Mouse (Mus musculus) cerebellum, adult 9-11 months (tissue): Measurements from ENCODE around the gene Snd1.
A peak's percentile ranks its signal among the peaks of the same experiment; 100 is the strongest.

Experiments
- DNase-seq: peaks from one replicate; pipeline ENCODE4 v3.0.0; 2022

The Snd1 gene

GRCm38 (mm10) chr6:28819509-28820358, 344.8 kb downstream of the Snd1 start:
- DNase-seq: no peak

DNA sequence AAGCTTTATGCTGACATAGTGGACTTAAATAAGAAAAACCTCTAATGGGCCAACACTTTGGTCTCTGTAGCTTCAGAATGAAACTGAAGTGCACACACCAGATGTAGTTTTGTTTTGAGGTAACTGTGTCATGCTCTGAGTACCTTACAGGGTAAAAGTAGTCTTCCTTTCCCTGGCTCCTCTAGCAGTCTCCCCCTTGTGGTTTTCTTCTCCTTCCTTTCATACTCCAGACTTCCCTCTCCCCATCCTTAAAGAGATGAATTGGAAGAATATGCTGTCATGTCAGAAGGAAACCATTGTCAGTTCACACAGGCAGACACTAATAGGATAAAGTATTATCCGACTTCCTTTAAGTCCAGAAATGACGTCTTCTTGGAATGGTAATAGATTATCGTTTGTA, 347.4 kb downstream of the Snd1 start:
- DNase-seq: no peak

- no peak for DNase-seq
Observed at GRCm38 (mm10) chr6:28823375-28823774, 348.4 kb downstream of the Snd1 start.

DNA sequence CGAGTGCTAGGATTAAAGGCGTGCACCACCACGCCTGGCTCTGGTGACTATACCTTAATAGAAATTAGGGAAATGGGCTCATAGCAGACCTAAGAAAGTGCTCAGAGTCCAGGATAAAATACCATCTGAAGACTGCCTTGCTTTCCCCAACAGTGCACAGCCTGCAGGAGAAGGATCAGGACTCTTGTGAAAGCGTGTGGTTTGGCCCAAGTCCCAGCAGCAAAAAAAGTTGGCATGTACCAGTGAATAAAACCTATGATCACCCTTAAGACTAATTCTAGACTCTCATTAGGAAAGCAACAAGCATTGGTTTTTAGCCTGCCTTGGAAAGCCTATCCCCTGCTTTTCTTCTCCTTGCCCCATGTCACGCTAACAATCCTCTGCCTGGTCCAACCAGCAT, 348.9 kb downstream of the Snd1 start:
- DNase-seq: no peak

GRCm38 (mm10) chr6:28825894-28826293, 351.0 kb downstream of the Snd1 start:
- no peak for DNase-seq

- no peak for DNase-seq
Observed at GRCm38 (mm10) chr6:28826689-28827389, 351.9 kb downstream of the Snd1 start.

- peak; percentile 60 for DNase-seq
Observed at GRCm38 (mm10) chr6:28827565-28827964, 352.6 kb downstream of the Snd1 start.

- DNase-seq: peak; percentile 78
Observed at GRCm38 (mm10) chr6:28828593-28828992, 353.7 kb downstream of the Snd1 start.

- peak; percentile 72 for DNase-seq
Observed at GRCm38 (mm10) chr6:28830306-28830705, 355.4 kb downstream of the Snd1 start.

GRCm38 (mm10) chr6:28831011-28831853, 356.3 kb downstream of the Snd1 start, which contains the start of gene Lrrc4:
Gene Lrrc4 (minus strand): TSS chr6:28831747.
- peak; percentile 62 for DNase-seq

DNA sequence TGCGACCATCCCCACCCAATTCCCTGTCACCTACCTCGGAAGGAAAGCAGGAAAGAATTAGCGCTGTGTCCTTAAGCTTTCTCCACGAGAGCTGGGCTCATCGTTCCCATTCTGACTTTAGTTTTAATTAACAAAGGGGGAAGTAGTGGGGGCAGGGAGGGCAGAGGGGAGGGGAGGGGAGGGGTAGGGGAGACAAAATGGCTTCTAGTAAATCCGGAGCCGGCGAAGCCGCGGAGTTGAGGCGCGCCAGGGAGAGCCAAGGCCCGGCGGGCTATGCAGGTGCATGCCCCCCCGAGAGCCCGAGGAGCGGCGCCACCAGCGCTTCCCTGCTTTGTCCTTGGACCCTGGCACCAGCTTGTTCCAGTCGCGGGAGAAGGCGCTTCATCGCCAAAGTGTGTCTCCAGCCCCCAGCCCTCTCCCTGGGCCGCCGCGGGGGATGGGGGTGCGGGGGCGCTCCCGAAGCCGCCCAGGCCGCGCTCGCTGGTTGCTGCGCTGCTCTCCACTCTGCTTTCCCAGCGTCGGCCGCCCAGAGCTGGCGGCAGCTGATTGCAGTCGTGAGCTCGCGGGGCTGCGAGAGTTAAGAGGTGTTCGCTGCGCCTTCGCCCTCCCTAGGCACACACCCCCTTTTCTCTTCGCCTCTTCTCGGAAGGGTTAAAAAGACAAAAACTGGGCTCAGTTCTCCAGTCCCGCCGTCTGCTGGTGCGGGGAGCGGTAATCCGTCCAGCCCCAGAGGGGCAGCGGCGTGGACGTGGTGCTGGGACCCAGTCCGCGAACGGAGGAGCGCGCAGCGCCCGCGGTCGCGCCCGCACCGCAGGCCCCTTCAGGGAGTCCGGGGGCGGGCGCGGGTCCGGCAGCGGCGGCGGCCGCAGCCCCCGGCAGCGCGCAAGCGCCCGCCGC, 357.2 kb downstream of the Snd1 start:
- DNase-seq: peak; percentile 79

GRCm38 (mm10) chr6:28832751-28833291, 357.9 kb downstream of the Snd1 start:
- peak; percentile 75 for DNase-seq

- peak; percentile 83 for DNase-seq
Observed at GRCm38 (mm10) chr6:28833380-28833822, 358.5 kb downstream of the Snd1 start.

DNA sequence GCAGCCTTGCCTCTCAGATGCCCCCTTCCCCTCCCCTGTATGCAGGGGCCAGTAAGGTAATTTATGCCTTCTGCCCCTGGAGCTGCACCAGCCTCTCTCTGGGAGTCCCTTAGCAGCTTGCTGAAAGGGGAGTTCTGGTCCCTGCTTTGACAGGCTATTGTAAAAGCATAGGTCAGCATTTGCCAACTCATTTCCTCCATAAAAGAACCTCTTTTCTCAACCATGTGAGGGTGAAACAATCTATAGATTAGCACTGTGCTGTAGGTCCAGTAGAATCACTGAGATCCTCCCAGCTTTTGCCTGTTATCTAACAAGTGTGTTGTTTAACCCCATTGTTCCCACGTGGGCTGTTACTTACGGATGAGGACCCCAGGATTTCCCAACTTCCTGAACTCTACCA, 359.1 kb downstream of the Snd1 start:
- no peak for DNase-seq

DNA sequence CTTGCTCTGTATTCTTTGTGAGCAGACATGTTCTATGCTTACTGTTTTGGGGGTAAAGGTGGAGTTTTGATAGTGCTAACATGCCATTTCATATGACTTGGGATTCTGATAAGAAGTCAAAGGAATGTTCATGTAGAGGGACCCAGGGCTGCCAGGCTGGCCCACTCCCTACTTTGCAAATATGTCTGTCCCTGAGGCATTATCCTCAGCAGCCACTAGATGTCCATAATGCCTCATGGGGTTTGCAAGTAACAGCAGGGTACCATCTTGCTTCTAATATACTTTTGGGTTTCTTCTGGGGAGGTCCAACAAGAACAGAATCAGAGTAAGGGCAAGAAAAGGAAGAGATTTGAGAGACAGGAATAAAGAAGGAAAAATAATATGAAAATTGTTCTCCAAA, 361.7 kb downstream of the Snd1 start:
- DNase-seq: no peak

DNA sequence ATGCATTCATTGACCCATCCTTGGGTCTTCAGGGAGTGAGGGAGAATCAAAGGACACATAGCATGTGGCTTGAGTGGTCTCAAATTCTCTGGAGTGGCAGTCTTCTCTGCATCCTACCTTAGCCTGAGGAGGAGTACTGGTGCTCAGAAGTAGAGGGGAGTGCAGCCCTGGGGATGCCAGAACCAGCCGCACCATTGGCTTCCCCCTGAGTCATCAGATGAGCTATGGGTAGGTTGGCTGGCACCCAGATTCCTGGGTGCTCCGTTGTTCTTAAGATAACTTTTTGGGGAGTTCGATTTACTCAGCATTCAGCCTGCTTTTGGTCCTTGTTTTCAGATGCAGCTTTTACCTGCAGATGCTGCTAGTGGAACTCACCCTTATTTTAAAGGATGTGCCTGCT, 366.6 kb downstream of the Snd1 start:
- DNase-seq: no peak

- peak; percentile 73 for DNase-seq
Observed at GRCm38 (mm10) chr6:28842375-28843276, 367.7 kb downstream of the Snd1 start.

DNA sequence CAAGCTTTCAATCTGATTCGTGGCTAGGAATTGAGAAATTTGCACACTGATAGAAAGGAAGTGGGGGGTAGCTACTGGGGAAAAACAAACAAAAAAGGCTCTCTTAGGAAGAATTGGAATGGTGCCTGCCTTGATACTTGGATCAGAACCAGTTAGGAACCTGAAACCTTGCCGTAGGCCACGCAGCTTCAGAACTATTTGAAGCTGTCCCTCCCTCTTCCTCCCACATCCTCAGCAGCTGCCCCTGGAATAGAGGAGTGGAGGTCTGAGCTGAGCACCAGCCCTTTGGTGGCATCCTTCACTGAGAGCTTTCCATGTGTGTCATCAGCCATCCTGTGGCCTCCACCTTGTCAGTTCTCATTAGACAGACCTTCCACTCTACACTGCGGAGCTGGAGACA, 370.7 kb downstream of the Snd1 start:
- DNase-seq: no peak

GRCm38 (mm10) chr6:28847616-28848015, 372.7 kb downstream of the Snd1 start:
- no peak for DNase-seq

- DNase-seq: no peak
Observed at GRCm38 (mm10) chr6:28848285-28848794, 373.4 kb downstream of the Snd1 start.
